Mouse (Mus musculus) mouse embryonic stem cell (cell line): ENCODE results near the gene Prkcg.

ENCODE experiments used
- in situ Hi-C, 2 experiments: fragments of 300-500 bp; cut with MboI; formaldehyde crosslinking; loops; 1 replicate in 1 of 2; 3 replicates in 1 of 2; pipeline ENCODE4 v1.14.3; 2019 to 2020; ENCODE audit warnings: low sequenced_read_pairs in 2 of 2, low pct_unique_long_range_greater_than_20kb in 1 of 2, mixed read lengths in 1 of 2; ENCODE audit not compliant: unreplicated experiment in 1 of 2

The Prkcg gene

DNA sequence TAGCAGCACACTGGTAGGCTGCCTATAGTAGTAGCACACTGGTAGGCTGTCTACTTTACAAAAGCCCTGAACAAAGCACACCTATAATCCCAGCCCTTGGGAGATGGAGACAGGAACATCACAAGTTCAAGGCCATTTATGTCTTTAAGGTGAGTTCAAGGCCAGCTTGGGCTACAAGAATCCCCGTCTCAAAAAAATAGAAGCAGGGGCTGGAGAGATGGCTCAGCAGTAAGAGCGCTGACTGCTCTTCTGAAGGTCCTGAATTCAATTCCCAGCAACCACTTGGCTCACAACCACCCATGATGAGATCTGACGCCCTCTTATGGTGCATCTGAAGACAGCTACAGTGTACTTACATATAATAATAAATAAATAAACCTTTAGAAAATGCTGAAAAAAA, 56.3 kb downstream of the Prkcg start:
- in situ Hi-C loops = no loop called here

DNA sequence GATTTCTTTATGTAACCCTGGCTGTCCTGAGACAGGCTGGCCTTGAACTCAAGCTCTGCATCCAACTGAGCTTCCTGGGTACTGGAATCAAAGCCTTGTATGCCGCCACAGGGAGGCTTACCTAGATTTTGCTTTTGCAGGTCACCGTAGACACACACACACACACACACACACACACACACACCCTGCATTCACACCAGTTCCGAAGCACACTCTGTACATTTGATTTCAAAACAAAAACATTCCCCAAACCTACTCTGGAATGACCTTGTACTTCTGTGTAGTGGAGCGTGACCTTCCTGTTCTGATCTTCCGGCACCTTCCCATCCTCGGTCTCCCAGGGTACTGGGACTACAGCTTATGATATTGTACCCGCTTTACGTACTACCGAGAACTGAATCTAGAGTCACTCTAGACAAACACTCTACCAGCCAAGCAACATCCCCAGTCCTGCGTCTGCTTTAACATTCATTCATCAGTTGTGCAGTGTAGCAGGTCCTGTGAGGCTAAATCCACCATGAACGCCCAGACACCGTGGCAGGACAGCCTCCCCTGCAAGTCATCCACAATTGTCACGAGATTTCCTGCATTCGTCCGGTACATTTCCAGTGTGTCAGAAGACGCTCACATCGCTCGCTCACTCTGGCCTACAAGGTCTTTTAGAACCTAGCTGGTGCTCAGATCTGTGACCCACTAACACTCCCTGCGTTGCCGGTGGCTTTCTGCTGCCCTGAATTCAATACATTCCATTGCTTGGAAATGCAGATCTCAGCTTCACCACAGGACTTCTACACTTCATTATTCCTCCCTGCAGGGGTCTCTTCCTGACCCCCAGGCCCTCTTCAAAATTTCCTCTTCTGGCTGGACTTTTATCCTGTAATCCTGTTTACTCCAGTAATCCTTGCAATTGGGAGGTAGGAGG, 58.6 kb downstream of the Prkcg start:
- in situ Hi-C loops = no loop called here

- in situ Hi-C loops = no loop called here
Observed at GRCm38 (mm10) chr7:3348326-3348725, 59.3 kb downstream of the Prkcg start.

DNA sequence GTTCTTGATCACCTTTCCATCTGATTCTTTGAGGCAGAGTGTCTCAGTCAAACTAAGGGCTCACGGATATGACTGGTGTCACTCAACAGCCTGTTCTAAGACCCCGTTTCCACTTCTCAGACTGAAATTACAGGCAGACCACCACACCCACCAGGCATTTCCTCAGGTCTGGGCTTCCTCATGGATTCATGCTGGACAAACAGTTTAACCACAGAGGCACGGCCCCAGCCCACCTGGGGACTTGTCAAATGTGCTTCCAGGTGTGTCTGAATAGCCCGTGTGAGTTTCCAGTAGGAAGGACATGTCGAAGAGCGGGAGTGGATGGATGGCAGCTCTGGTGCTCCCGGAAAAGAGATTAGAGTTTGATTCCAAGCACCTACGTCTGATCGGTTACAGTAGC, 60.8 kb downstream of the Prkcg start:
- in situ Hi-C loops = no loop called here

DNA sequence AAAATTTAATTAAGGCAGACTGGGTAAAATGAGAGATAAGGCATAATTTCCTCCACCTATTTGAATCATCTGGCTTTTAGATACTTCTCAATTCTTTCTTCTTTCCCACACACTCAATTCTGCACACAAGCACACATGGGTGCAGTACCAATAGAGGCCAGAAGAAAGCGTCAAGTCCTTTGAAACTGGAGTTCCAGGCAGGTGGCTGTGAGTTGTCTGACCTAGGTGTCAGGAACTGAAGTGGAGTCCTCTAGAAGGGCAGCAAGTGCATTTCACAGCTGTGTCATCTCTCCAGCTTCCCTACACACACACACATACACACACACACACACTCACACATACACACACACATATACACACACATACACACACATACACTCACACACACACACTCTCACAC, 62.6 kb downstream of the Prkcg start:
- in situ Hi-C loops = no loop called here

DNA sequence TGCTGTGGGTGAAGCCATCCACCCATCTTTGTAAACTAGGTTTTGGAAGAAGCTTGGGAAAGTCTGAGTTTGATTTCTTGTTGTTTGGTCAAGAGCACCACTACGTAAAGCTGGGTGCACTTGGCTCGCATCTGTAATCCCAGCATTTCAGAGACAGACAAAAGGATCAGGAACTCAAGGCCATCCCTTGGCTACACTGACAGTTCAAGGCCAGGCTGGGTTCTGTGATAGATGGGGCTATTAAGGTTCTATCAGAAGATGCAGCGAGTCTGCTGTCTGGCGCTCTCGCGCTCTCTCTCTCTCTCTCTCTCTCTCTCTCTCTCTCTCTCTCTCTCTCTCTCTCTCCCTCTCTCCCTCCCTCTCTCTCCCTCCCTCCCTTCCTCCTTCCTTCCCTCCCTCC, 65.9 kb downstream of the Prkcg start:
- in situ Hi-C loops = loop anchor here in 1 of 2 experiments (5.0 kb wide), 1 partner anchor 38 kb away; no protein-coding TSS in a partner anchor

DNA sequence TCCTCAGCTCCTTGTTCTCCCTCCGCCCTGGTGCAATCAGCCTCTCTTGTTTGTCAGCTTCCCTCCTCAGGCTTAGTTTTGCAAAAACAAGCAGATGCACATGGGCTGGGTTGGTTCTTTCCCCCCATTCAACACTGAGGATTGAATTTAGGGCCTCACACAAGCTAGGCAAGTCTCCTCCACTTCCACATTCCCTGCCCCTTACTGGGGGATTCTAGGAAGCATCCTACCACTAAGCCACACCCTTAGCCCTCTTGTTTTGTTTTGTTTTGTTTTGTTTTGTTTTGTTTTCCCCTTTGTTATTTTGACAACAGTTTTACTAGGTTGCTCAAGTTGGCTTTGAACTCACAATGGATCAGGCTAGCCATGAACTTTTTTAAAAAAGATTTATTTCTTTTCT, 71.7 kb downstream of the Prkcg start:
- in situ Hi-C loops = no loop called here

GRCm38 (mm10) chr7:3365547-3366279, 76.7 kb downstream of the Prkcg start:
- in situ Hi-C loops = no loop called here

- in situ Hi-C loops = no loop called here
Observed at GRCm38 (mm10) chr7:3366705-3367516, 77.9 kb downstream of the Prkcg start.

DNA sequence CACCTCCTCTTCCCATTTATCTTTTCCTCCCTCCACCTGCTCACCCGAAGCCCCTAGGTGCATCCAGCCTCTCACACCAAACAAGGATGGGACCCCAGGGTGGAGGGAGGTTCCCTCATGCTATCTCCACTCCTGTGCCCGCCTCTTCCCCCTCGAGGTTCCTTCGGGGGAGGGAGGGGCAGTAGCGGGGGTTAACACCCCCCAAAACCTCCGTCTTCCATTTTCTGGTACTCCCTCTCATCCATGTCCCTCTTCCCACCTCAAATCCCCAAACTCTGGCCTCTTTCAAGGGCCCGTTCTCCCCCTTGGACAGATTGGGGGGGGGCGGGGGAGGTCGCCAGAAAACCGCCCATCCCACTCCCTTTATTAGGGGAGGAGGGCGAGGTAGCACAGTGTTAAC, 78.6 kb downstream of the Prkcg start:
- in situ Hi-C loops = no loop called here

DNA sequence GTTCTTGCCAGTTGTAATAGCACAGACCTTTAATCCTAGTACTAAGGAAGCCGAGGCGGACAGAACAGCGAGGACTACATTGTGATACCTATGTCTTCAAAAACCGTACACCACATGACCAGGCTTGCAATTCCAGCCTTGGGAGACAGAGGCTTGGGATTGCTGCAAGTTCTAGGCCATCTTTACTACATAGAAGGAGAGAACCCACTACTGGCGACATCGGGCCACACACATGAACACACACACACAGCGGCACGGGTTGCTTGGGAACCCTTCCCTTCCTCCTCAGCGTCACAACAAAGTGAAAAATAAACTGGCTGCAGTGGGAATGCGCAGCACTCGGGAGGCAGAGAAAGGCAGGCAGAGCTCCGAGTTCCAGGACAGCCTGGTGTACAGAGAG, 79.3 kb downstream of the Prkcg start:
- in situ Hi-C loops = no loop called here

- in situ Hi-C loops = no loop called here
Observed at GRCm38 (mm10) chr7:3369189-3369588, 80.2 kb downstream of the Prkcg start.

- in situ Hi-C loops = no loop called here
Observed at GRCm38 (mm10) chr7:3370407-3370806, 81.4 kb downstream of the Prkcg start.

DNA sequence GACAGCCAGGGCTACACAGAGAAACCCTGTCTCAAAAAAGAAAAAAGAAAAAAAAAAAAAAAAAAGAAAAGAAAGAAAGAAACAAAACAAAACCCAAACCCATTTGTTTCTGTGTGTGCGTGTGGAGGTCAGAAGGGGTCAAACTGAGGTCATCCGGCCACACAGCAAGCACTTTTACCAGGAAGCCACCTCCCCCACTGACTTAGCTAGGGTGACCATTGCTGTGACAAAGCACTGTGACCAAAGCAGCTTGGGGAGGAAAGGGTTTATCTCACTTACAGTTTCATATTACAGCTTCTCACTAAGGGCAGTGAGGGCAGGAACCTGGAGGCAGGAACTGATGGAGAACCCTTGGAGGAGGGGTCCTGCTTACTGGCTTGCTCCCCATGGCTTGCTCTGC, 83.4 kb downstream of the Prkcg start:
- in situ Hi-C loops = no loop called here

DNA sequence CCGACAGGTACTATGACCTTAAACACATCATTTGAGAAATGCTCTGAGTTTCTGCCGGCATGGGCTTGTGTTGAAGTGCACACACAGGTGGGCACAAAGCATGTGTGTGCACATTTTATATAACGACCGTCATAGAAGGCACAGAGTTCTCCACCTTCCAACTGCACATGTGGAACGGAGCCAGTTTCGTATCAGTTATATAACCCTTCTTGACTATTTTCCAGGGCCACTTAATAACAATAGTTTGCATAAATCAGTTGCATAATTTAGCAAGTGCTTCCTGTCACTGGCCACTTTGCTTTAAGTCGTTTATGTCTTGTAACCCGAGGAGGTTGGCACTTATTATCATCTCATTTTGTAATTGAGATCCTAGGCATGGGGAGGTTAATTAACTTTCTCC, 84.8 kb downstream of the Prkcg start:
- in situ Hi-C loops = no loop called here

- in situ Hi-C loops = no loop called here
Observed at GRCm38 (mm10) chr7:3376831-3377230, 87.9 kb downstream of the Prkcg start.
